Mouse (Mus musculus) heart, postnatal 0 days (tissue): ENCODE measurements at regions not wholly inside any gene's neighbourhood (a gene's known extent, or its start where the extent isn't known, plus 50 kb on each side); places are given as distances from the start of the nearest gene placed in this dataset.

Source experiments
- ATAC-seq: fragments of 200-750 bp; cut with Nextera tagmentation; 2 replicates; pipeline ENCODE4 v1.8.0; 2017; ENCODE audit warnings: low read depth, moderate number of reproducible peaks, moderate library complexity; ENCODE audit not compliant: insufficient read depth
- DNase-seq: peaks from one replicate; pipeline ENCODE4 v3.0.0-alpha.2; 2016; ENCODE audit warnings: low spot score
- H3K27ac ChIP-seq: fragments of 300-500 bp; sonication (generic); 2 replicates; pipeline ENCODE4 v1.5.1; 2014; ENCODE audit warnings: low read depth, mild to moderate bottlenecking
- H3K27me3 ChIP-seq: fragments of 300-500 bp; sonication (generic); 2 replicates; pipeline ENCODE4 v1.6.1; 2014; ENCODE audit warnings: low read length, mixed read lengths; ENCODE audit not compliant: control insufficient read depth, insufficient read depth
- H3K36me3 ChIP-seq: fragments of 300-500 bp; sonication (generic); replicated peaks from 2 replicates; pipeline ENCODE4 v1.6.1; 2014; ENCODE audit warnings: low read length, mixed read lengths; ENCODE audit not compliant: control insufficient read depth, insufficient read depth
- H3K4me1 ChIP-seq: fragments of 300-500 bp; sonication (generic); 2 replicates; pipeline ENCODE4 v1.6.1; 2014; ENCODE audit warnings: antibody characterized with exemption; ENCODE audit not compliant: control insufficient read depth, insufficient read depth
- H3K4me2 ChIP-seq: fragments of 300-500 bp; sonication (generic); 2 replicates; pipeline ENCODE4 v1.6.1; 2014; ENCODE audit warnings: low read depth, mild to moderate bottlenecking, low read length, moderate library complexity
- H3K4me3 ChIP-seq: fragments of 300-500 bp; sonication (generic); 2 replicates; pipeline ENCODE4 v1.5.1; 2014; ENCODE audit warnings: low read depth, low read length
- H3K9ac ChIP-seq: fragments of 300-500 bp; sonication (generic); replicated peaks from 2 replicates; pipeline ENCODE4 v1.6.1; 2014; ENCODE audit warnings: low read depth, low read length, mixed read lengths
- H3K9me3 ChIP-seq: fragments of 300-500 bp; sonication (generic); replicated peaks from 2 replicates; pipeline ENCODE4 v1.6.1; 2016; ENCODE audit warnings: low read length; ENCODE audit not compliant: control insufficient read depth
- CTCF ChIP-seq: IDR thresholded peaks from 2 replicates; pipeline ENCODE4 v1.5.1; 2016; ENCODE audit warnings: antibody characterized with exemption, control low read depth, low read depth
- EP300 ChIP-seq: IDR thresholded peaks from 2 replicates; pipeline ENCODE4 v1.6.1; 2016; ENCODE audit warnings: antibody characterized with exemption, low read depth
- WGBS: fragments of 180-500 bp; shearing (Covaris S2); extraction: QIAGEN DNeasy Blood & Tissue Kit; methylation state at CpG from one replicate; pipeline ENCODE4 v1.1.7; 2014; 5-methylcytosine and 5-hydroxymethylcytosine counted together

DNA sequence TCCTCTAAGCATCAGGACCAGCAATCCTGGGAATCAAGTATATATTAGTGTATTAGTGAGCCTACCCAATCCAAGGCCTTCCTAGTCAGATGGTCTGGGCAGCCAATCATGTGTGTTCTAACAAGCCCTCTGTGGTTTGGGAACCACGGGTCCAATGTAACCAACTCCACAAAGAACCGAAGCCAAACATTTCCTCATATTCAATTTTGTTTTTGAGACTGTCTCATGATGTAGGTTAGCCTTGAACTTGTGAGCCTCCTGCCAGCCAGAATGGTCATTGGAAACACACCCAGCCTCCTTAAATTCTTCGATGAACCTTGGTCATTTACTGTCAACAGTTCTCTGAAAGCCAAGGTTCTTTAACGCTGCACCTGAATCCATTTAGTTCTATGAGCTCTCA is 187.4 kb upstream of the Mkln1 start:
- no peak overlapping the region for H3K4me2 ChIP-seq
- no peak overlapping the region for H3K4me3 ChIP-seq
- H3K9me3 ChIP-seq: no peaks in the 10 kb centered on the region
- no peak for ATAC-seq
- 76% methylated on average over 4 of the region's 4 CpGs for WGBS
- no peaks in the 10 kb centered on the region for H3K27me3 ChIP-seq
- H3K36me3 ChIP-seq: no peaks in the 10 kb centered on the region
- no peaks in the 10 kb centered on the region for H3K4me1 ChIP-seq
- H3K9ac ChIP-seq: no peak overlapping the region
- TF ChIP-seq EP300 (no peak), CTCF (no peak)
- DNase-seq: no peak
- no peak overlapping the region for H3K27ac ChIP-seq

DNA sequence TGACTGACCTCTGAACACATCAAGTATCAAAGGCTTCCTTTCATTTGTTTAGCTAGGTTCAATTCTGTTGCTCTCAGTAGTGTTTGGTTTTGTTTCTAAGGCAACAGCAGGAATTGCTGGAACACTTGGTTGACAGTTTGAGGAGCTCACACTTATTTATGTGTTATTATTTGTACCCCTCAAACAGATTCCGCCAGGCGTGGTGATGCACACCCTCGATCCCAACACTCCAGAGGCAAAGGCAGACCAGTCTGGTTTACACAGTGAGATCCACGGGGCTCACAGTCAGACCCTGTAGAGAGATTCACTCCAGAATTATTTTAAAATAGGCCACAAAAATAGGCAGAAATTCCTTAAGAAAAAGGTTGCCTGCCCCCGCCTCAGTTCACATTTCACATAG is 186.9 kb upstream of the Mkln1 start:
- Histone ChIP-seq H3K9ac (no peak overlapping the region), H3K27me3 (no peaks in the 10 kb centered on the region), H3K4me1 (no peaks in the 10 kb centered on the region), H3K4me2 (no peak overlapping the region), H3K36me3 (no peaks in the 10 kb centered on the region), H3K9me3 (no peaks in the 10 kb centered on the region), H3K4me3 (no peak overlapping the region), H3K27ac (no peak overlapping the region)
- DNase-seq (no peak), ATAC-seq (no peak)
- 81% methylated on average over 5 of the region's 5 CpGs for WGBS
- TF ChIP-seq CTCF (no peak), EP300 (no peak)

DNA sequence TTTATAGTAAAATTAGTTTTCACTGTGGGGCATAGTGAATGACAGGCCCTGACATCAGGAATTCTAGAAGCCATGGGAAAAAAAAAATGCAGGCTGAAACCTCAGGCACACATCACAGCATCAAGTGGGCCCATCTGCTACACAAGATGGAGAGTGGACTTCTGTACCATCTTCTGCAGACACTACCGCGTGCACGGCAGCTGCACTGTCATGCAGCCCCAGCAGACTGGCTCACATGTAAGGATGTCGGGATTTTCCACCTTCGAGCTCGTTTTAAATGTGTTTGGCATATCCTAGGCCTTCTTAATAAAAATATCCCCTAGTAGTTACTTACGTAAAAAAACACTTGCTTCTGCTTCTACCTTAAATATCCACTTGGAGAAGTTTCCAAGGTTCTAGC is 186.5 kb upstream of the Mkln1 start:
- no peak overlapping the region for H3K4me3 ChIP-seq
- no peaks in the 10 kb centered on the region for H3K9me3 ChIP-seq
- no peak overlapping the region for H3K4me2 ChIP-seq
- no peak overlapping the region for H3K27ac ChIP-seq
- 82% methylated on average over 7 of the region's 7 CpGs for WGBS
- DNase-seq (no peak), ATAC-seq (no peak)
- H3K9ac ChIP-seq: no peak overlapping the region
- TF ChIP-seq EP300 (no peak), CTCF (no peak)
- peaks cover 4% of the 10 kb centered on the region; the same call in 1 of the 2 replicates for H3K4me1 ChIP-seq
- no peaks in the 10 kb centered on the region for H3K36me3 ChIP-seq
- H3K27me3 ChIP-seq: no peaks in the 10 kb centered on the region

DNA sequence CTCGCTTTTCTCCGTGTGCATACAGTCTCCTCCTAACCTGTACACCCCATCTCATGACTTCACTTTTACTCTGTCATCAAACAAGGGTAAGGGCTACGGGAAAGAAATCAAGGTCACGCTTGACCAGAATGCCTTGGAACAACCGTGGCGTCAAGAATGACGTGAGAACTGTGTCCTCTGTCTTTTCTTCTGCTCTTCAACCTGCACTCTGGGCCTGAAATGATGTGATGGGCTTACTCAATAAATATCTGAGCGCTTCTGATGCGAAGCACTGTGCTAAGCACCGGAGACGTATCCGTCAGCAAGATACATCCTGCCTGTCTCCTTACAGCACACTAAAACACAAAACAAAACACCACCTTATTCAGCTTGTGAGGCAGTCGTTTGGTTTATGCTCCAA is 185.8 kb upstream of the Mkln1 start:
- no peak overlapping the region for H3K27ac ChIP-seq
- H3K9me3 ChIP-seq: no peaks in the 10 kb centered on the region
- TF ChIP-seq CTCF: no peak
- no peak for TF ChIP-seq EP300
- H3K27me3 ChIP-seq: no peaks in the 10 kb centered on the region
- DNase-seq: no peak
- no peaks in the 10 kb centered on the region for H3K36me3 ChIP-seq
- ATAC-seq: no peak
- no peak overlapping the region for H3K4me3 ChIP-seq
- 82% methylated on average over 13 of the region's 13 CpGs for WGBS
- no peak overlapping the region for H3K9ac ChIP-seq
- peaks cover 6% of the 10 kb centered on the region; the same call in 1 of the 2 replicates for H3K4me1 ChIP-seq
- H3K4me2 ChIP-seq: no peak overlapping the region

GRCm38 (mm10) chr6:31213161-31213560 is 185.4 kb upstream of the Mkln1 start:
- 71% methylated on average over 4 of the region's 4 CpGs for WGBS
- Histone ChIP-seq H3K27me3 (no peaks in the 10 kb centered on the region), H3K36me3 (no peaks in the 10 kb centered on the region), H3K27ac (no peak overlapping the region), H3K4me3 (no peak overlapping the region), H3K4me1 (peaks cover 6% of the 10 kb centered on the region; the same call in 1 of the 2 replicates), H3K9me3 (no peaks in the 10 kb centered on the region), H3K9ac (no peak overlapping the region), H3K4me2 (no peak overlapping the region)
- no peak for DNase-seq
- TF ChIP-seq EP300 (no peak), CTCF (no peak)
- ATAC-seq: no peak

GRCm38 (mm10) chr6:31215661-31216060 is 182.9 kb upstream of the Mkln1 start:
- DNase-seq (no peak), ATAC-seq (no peak)
- no peak overlapping the region for H3K9ac ChIP-seq
- TF ChIP-seq EP300: no peak
- TF ChIP-seq CTCF: no peak
- no peaks in the 10 kb centered on the region for H3K36me3 ChIP-seq
- no peak overlapping the region for H3K27ac ChIP-seq
- H3K27me3 ChIP-seq: peaks cover 20% of the 10 kb centered on the region
- peak overlapping the region; percentile 60; the same call in 1 of the 2 replicates for H3K4me3 ChIP-seq
- 84% methylated on average over 8 of the region's 8 CpGs for WGBS
- peak overlapping the region; percentile 83 for H3K4me2 ChIP-seq
- H3K9me3 ChIP-seq: no peaks in the 10 kb centered on the region
- H3K4me1 ChIP-seq: peaks cover 6% of the 10 kb centered on the region; the same call in 1 of the 2 replicates
